Mouse (Mus musculus) left cerebral cortex, adult 2 months (tissue): ENCODE data around the gene Gm21778. TPM values are rescaled to one million over a fixed set of nuclear protein-coding genes. Genes with fewer than 3 reads are reported as not detected.
"Not testable (repeated sequence)": the region's sequence is repeated elsewhere in the genome, so short reads cannot be mapped to it uniquely, and the experiment has no call there.

Experiments
- DNase-seq, 2 experiments: peaks; one replicate each; pipeline ENCODE4 v3.0.0; 2021 to 2022; ENCODE audit warnings: low spot score in 2 of 2, mixed read lengths in 1 of 2; ENCODE audit errors: extremely low spot score in 1 of 2
- H3K27ac ChIP-seq: fragments of 200-600 bp; 2 replicates; pipeline ENCODE4 v1.8.1; 2022
- H3K4me3 ChIP-seq: fragments of 200-600 bp; 2 replicates; pipeline ENCODE4 v1.8.1; 2022
- intact Hi-C: fragments of 180-260 bp; cut with DNase I; formaldehyde crosslinking; loops from one replicate; pipeline ENCODE4 v1.15.1; 2025
- long read RNA-seq, 2 experiments: library from polyadenylated mRNA; stranded (forward); transcript quantifications; one replicate each; pipeline ENCODE4 v2.0.0; 2021; ENCODE audit warnings: borderline mapping rate in 2 of 2
- total RNA-seq, 2 experiments: library from RNA; stranded (reverse); gene quantifications; 2 replicates each; pipeline ENCODE4 v1.2.3; 2021

Gene Gm21778
- total RNA-seq: not detected
- long read RNA-seq, experiment 1: 0 reads
- long read RNA-seq, experiment 2: 0 reads

- DNase-seq, H3K27ac ChIP-seq, H3K4me3 ChIP-seq, intact Hi-C loops: not testable (repeated sequence)
Observed at GRCm38 (mm10) chrY:5942160-5942559, at the start of gene Gm21778. TSS of gene Gm21778 (plus strand) at chrY:5942460.

Other genes starting within 250 kb of the Gm21778 start
- gene Gm20914, start 216.5 kb upstream of the Gm21778 start, total RNA-seq: not detected
- not detected for gene Gm28171, start 149.1 kb upstream of the Gm21778 start, total RNA-seq